Mouse (Mus musculus) MEL (cell line): ENCODE measurements around the gene Crip2. TPM values are rescaled to one million over a fixed set of nuclear protein-coding genes. Genes with fewer than 3 reads are reported as not detected.
A peak's percentile ranks its signal among the peaks of the same experiment; 100 is the strongest.

Experiments
- DNase-seq: peaks from one replicate; pipeline ENCODE4 v3.0.0; 2011; ENCODE audit warnings: low read depth, low spot score
- H3K27ac ChIP-seq: 2 replicates; pipeline ENCODE4 v1.5.1; 2012; ENCODE audit warnings: low read depth, mild to moderate bottlenecking, control low read depth, low read length, moderate library complexity; ENCODE audit not compliant: control insufficient read depth
- H3K27me3 ChIP-seq, 2 experiments: fragments of 150-350 bp in 1 of 2; sonication (generic) in 1 of 2; 2 replicates each; pipeline ENCODE4 v1.6.1; 2012; ENCODE audit warnings: low read length in 2 of 2, mild to moderate bottlenecking in 2 of 2, improper control_type of control experiment in 1 of 2, moderate library complexity in 1 of 2; ENCODE audit not compliant: insufficient read depth in 2 of 2, control insufficient read depth in 1 of 2
- H3K36me3 ChIP-seq, 2 experiments: 2 replicates each; pipeline ENCODE4 v1.6.1; 2012 to 2014; ENCODE audit warnings: low read length in 2 of 2, improper control_type of control experiment in 1 of 2, inconsistent platforms in 1 of 2, mild to moderate bottlenecking in 1 of 2; ENCODE audit not compliant: insufficient read depth in 2 of 2, control insufficient read depth in 1 of 2
- H3K4me1 ChIP-seq, 2 experiments: fragments of 150-350 bp in 1 of 2; sonication (generic) in 1 of 2; 2 replicates each; pipeline ENCODE4 v1.6.1; 2012; ENCODE audit warnings: low read length in 2 of 2, improper control_type of control experiment in 1 of 2, mild to moderate bottlenecking in 1 of 2; ENCODE audit not compliant: insufficient read depth in 2 of 2, control insufficient read depth in 1 of 2
- H3K4me3 ChIP-seq, 2 experiments: fragments of 150-350 bp in 1 of 2; sonication (generic) in 1 of 2; 2 replicates each; pipeline ENCODE4 v1.5.1; 2012; ENCODE audit warnings: low read depth in 2 of 2, low read length in 2 of 2, mild to moderate bottlenecking in 2 of 2, moderate library complexity in 2 of 2, control low read depth in 1 of 2, improper control_type of control experiment in 1 of 2; ENCODE audit not compliant: control insufficient read depth in 1 of 2, insufficient read depth in 1 of 2
- H3K79me2 ChIP-seq: 2 replicates; pipeline ENCODE4 v1.6.1; 2012; ENCODE audit warnings: mild to moderate bottlenecking, low read length, moderate library complexity; ENCODE audit not compliant: control insufficient read depth, poor library complexity, insufficient read depth
- H3K9ac ChIP-seq: 2 replicates; pipeline ENCODE4 v1.6.1; 2012; ENCODE audit warnings: low read depth, mild to moderate bottlenecking, control low read depth, low read length, moderate library complexity; ENCODE audit not compliant: control insufficient read depth, poor library complexity, severe bottlenecking
- H3K9me3 ChIP-seq: fragments of 150-350 bp; sonication (generic); replicated peaks from 2 replicates; pipeline ENCODE4 v1.6.1; 2012; ENCODE audit warnings: mild to moderate bottlenecking, low read length, improper control_type of control experiment, moderate library complexity; ENCODE audit not compliant: insufficient read depth
- BHLHE40 ChIP-seq: IDR thresholded peaks from 2 replicates; pipeline ENCODE4 v1.6.1; 2012; ENCODE audit warnings: low read depth, mild to moderate bottlenecking, inconsistent platforms, low read length, improper control_type of control experiment, borderline replicate concordance
- CHD1 ChIP-seq: IDR thresholded peaks from 2 replicates; pipeline ENCODE4 v1.6.1; 2012; ENCODE audit warnings: low read depth, mild to moderate bottlenecking, inconsistent platforms, low read length, improper control_type of control experiment
- CHD2 ChIP-seq: IDR thresholded peaks from 2 replicates; pipeline ENCODE4 v1.6.1; 2011; ENCODE audit warnings: low read length, improper control_type of control experiment
- E2F4 ChIP-seq: IDR thresholded peaks from 2 replicates; pipeline ENCODE4 v1.6.1; 2011; ENCODE audit warnings: low read depth, low read length, improper control_type of control experiment, borderline replicate concordance
- GABPA ChIP-seq: IDR thresholded peaks from 2 replicates; pipeline ENCODE4 v1.6.1; 2012; ENCODE audit warnings: low read depth, mild to moderate bottlenecking, inconsistent platforms, low read length, improper control_type of control experiment, moderate library complexity
- GATA1 ChIP-seq: IDR thresholded peaks from 2 replicates; pipeline ENCODE4 v1.6.1; 2011; ENCODE audit warnings: low read depth, low read length, improper control_type of control experiment
- HCFC1 ChIP-seq: IDR thresholded peaks from 2 replicates; pipeline ENCODE4 v1.6.1; 2012; ENCODE audit warnings: low read depth, mild to moderate bottlenecking, inconsistent platforms, low read length, improper control_type of control experiment, moderate library complexity
- JUND ChIP-seq: IDR thresholded peaks from 2 replicates; pipeline ENCODE4 v1.6.1; 2011; ENCODE audit warnings: low read depth, mild to moderate bottlenecking, improper control_type of control experiment, low read length
- MAFK ChIP-seq: IDR thresholded peaks from 2 replicates; pipeline ENCODE4 v1.6.1; 2011; ENCODE audit warnings: low read depth, mild to moderate bottlenecking, low read length, improper control_type of control experiment, borderline replicate concordance
- MAX ChIP-seq: IDR thresholded peaks from 2 replicates; pipeline ENCODE4 v1.6.1; 2011; ENCODE audit warnings: low read length, improper control_type of control experiment
- MYB ChIP-seq: IDR thresholded peaks from 2 replicates; pipeline ENCODE4 v1.6.1; 2011; ENCODE audit warnings: mild to moderate bottlenecking, low read depth, low read length, improper control_type of control experiment
- NELFE ChIP-seq: IDR thresholded peaks from 2 replicates; pipeline ENCODE4 v1.6.1; 2011; ENCODE audit warnings: low read depth, low read length, improper control_type of control experiment
- POLR2A ChIP-seq, 2 experiments: IDR thresholded peaks; 2 replicates each; pipeline ENCODE4 v1.6.1; 2011 to 2012; ENCODE audit warnings: low read length in 2 of 2, mild to moderate bottlenecking in 2 of 2, control low read depth in 1 of 2, improper control_type of control experiment in 1 of 2, low read depth in 1 of 2, moderate library complexity in 1 of 2; ENCODE audit not compliant: control insufficient read depth in 1 of 2, insufficient read depth in 1 of 2, poor library complexity in 1 of 2
- POLR2AphosphoS5 ChIP-seq: IDR thresholded peaks from 2 replicates; pipeline ENCODE4 v1.6.1; 2012; ENCODE audit warnings: low read depth, borderline replicate concordance, mild to moderate bottlenecking, inconsistent platforms, low read length, moderate library complexity, mixed read lengths
- RAD21 ChIP-seq: IDR thresholded peaks from 2 replicates; pipeline ENCODE4 v1.6.1; 2011; ENCODE audit warnings: mild to moderate bottlenecking, low read depth, low read length, improper control_type of control experiment
- SIN3A ChIP-seq: IDR thresholded peaks from 2 replicates; pipeline ENCODE4 v1.6.1; 2012; ENCODE audit warnings: low read length, improper control_type of control experiment, inconsistent platforms
- TAL1 ChIP-seq: IDR thresholded peaks from 2 replicates; pipeline ENCODE4 v1.6.1; 2012; ENCODE audit warnings: mild to moderate bottlenecking, inconsistent platforms, low read length, moderate library complexity, mixed read lengths
- polyA plus RNA-seq, 2 experiments: library from polyadenylated mRNA; stranded (reverse) in 1 of 2; unstranded in 1 of 2; fragments of >175 nt in 1 of 2; fragments of >200 nt in 1 of 2; gene quantifications; 2 replicates each; pipeline versions ENCODE4 v1.2.1 to v1.2.4; 2012; ENCODE audit warnings: low replicate concordance in 2 of 2, low read depth in 1 of 2; ENCODE audit not compliant: insufficient read length in 2 of 2, insufficient read depth in 1 of 2, missing spikeins in 1 of 2
- total RNA-seq: library from RNA; depleted of rRNA; stranded (reverse); fragments of 300-350 nt; gene quantifications from 2 replicates; pipeline ENCODE4 v1.2.3, GENCODE M21; 2012

Gene Crip2
- total and polyA plus RNA-seq, 3 experiments = 65.2 to 261 TPM; not detected in 1

DNA sequence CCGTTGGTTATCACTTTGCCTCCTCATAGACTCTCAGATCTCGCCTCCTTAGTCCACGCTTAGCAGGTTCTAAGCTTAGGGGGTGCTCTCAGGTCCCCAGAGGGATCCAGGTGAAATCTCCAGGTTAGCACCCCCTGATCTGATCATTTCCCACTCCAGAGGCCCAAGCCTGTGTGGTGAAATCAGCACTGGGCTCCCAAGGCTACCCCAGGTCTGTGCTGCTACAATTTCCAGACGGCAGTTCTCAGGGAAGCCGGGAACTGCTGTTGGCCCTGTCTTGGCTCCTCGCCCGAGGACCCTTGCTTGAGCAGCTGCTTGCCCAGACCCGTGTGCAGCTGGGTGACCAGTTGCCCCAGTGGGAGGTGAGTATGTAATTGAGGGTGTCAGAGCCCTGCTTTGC, 17.0 kb downstream of the Crip2 start:
- TF ChIP-seq GABPA (no peak), TAL1 (no peak), RAD21 (no peak), POLR2A (IDR thresholded peaks at IDR 0.05; ENCODE audit: control insufficient read depth in 1 of 2, insufficient read depth in 1 of 2, low read depth in 1 of 2, low read length in 2 of 2, poor library complexity in 1 of 2) (no peak), NELFE (no peak), E2F4 (no peak), MYB (no peak), JUND (no peak), GATA1 (no peak), CHD1 (no peak), MAX (no peak), POLR2AphosphoS5 (no peak), BHLHE40 (no peak), CHD2 (no peak)
- TF ChIP-seq, all 39 proteins: peak for 0
- Histone ChIP-seq H3K27ac (no peak overlapping the region; the same call in 1 of the 2 replicates), H3K9ac (peak overlapping the region; percentile 73), H3K79me2 (peaks cover 10% of the 10 kb centered on the region), H3K4me1 (peaks cover 6 to 21% of the 10 kb centered on the region in 2 experiments), H3K36me3 (peaks cover 0 to 8% of the 10 kb centered on the region in 2 experiments; a peak in 2 of 4 replicates), H3K27me3 (no peaks in the 10 kb centered on the region), H3K9me3 (no peaks in the 10 kb centered on the region), H3K4me3 (peak overlapping the region; percentile 47 to 70)
- DNase-seq = no peak

DNA sequence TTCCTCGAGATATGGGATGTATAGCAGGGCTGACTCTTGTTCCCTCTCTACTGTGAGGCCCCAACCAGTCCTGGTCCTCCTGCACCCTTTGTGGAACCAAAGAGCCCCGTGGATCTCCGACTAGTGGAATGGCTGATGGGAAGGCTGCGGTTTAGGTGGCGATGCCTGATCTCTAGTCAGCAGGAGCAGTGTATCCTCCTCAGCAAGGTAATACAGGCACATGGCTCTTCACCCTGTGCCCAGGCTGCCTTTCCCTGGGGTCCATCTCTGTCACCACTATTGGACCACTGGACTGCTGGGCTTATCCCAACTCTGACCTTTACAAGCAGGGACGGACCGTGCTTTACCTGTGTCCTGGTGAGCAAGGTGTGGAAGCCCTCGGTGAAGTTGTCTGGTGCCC, 17.5 kb downstream of the Crip2 start:
- H3K4me3 ChIP-seq = no peak overlapping the region

DNA sequence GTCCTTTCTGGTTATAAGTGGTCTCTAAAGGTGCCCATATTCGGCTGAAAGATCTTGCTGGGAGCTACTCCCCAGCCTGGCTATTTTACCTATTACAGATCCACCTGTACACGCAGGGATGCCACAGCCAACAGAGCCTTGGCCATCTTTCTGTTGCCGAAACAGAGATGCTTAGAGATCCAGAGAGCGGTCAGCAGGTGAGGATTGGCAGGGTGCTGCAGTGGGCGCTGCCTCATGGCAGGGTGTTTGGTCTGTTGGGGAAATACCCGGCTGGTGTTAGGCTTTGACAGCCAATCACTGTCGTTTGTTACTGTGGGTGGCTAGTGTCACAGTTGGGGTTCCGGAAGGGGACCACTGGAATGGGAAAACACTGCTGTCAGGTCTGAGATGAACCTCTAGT, 17.9 kb downstream of the Crip2 start:
- H3K4me1 ChIP-seq = peaks cover 6 to 15% of the 10 kb centered on the region in 2 experiments
- H3K9me3 ChIP-seq = no peaks in the 10 kb centered on the region
- H3K27ac ChIP-seq = no peak overlapping the region
- peaks cover 0 to 8% of the 10 kb centered on the region in 2 experiments; a peak in 2 of 4 replicates for H3K36me3 ChIP-seq
- DNase-seq = no peak
- no peaks in the 10 kb centered on the region for H3K27me3 ChIP-seq
- no peak overlapping the region for H3K9ac ChIP-seq
- H3K4me3 ChIP-seq = no peak overlapping the region
- TF ChIP-seq E2F4 (no peak), POLR2A (IDR thresholded peaks at IDR 0.05; ENCODE audit: control insufficient read depth in 1 of 2, insufficient read depth in 1 of 2, low read depth in 1 of 2, low read length in 2 of 2, poor library complexity in 1 of 2) (no peak), SIN3A (no peak), POLR2AphosphoS5 (no peak)
- H3K79me2 ChIP-seq = peaks cover 10% of the 10 kb centered on the region

More for the DNA sequence above, 17.5 kb downstream of the Crip2 start:
- DNase-seq = no peak
- H3K27me3 ChIP-seq = no peaks in the 10 kb centered on the region
- H3K9me3 ChIP-seq = no peaks in the 10 kb centered on the region
- no peak overlapping the region for H3K27ac ChIP-seq
- peaks cover 6 to 20% of the 10 kb centered on the region in 2 experiments for H3K4me1 ChIP-seq
- H3K9ac ChIP-seq = no peak overlapping the region
- H3K36me3 ChIP-seq = peaks cover 0 to 8% of the 10 kb centered on the region in 2 experiments; a peak in 2 of 4 replicates
- peaks cover 10% of the 10 kb centered on the region for H3K79me2 ChIP-seq
- TF ChIP-seq MAFK = no peak
- no peak for TF ChIP-seq POLR2A (IDR thresholded peaks at IDR 0.05; ENCODE audit: control insufficient read depth in 1 of 2, insufficient read depth in 1 of 2, low read depth in 1 of 2, low read length in 2 of 2, poor library complexity in 1 of 2)
- TF ChIP-seq HCFC1 = no peak
- TF ChIP-seq E2F4 = no peak
- TF ChIP-seq, all 39 proteins: peak for 0
